Mouse (Mus musculus) left cerebral cortex, postnatal 36 days (tissue): ENCODE results near the gene 4931429L15Rik. TPM values are rescaled to one million over a fixed set of nuclear protein-coding genes. Genes with fewer than 3 reads are reported as not detected.

Source experiments
- DNase-seq, 2 experiments: peaks; one replicate each; pipeline ENCODE4 v3.0.0; 2021 to 2022; ENCODE audit warnings: low spot score in 2 of 2, mixed read lengths in 1 of 2
- intact Hi-C: fragments of 180-260 bp; cut with DNase I; formaldehyde crosslinking; loops from one replicate; pipeline ENCODE4 v1.15.1; 2025
- total RNA-seq, 2 experiments: library from RNA; stranded (reverse); gene quantifications; 2 replicates each; pipeline ENCODE4 v1.2.3; 2021

The 4931429L15Rik gene
- total RNA-seq, 2 experiments from 2014 or later: 0.35 TPM; not detected in 1

GRCm38 (mm10) chr9:46329250-46329648 lies 9.5 kb upstream of the 4931429L15Rik start:
- intact Hi-C loops: no loop called here
- no peak for DNase-seq

- DNase-seq: peak; percentile 63 to 64
- intact Hi-C loops: no loop called here
Measured at GRCm38 (mm10) chr9:46328572-46329249, 8.9 kb upstream of the 4931429L15Rik start.

GRCm38 (mm10) chr9:46327706-46328571 lies 8.2 kb upstream of the 4931429L15Rik start:
- no peak for DNase-seq
- intact Hi-C loops: no loop called here

GRCm38 (mm10) chr9:46326694-46327405 lies 7.1 kb upstream of the 4931429L15Rik start:
- intact Hi-C loops: no loop called here
- DNase-seq: no peak

- DNase-seq: no peak
- intact Hi-C loops: no loop called here
Measured at GRCm38 (mm10) chr9:46320461-46320860, 675 bp upstream of the 4931429L15Rik start.

GRCm38 (mm10) chr9:46317957-46318356 lies 1.8 kb downstream of the 4931429L15Rik start:
- DNase-seq: no peak
- intact Hi-C loops: no loop called here

GRCm38 (mm10) chr9:46316909-46317308 lies 2.9 kb downstream of the 4931429L15Rik start:
- intact Hi-C loops: no loop called here
- no peak for DNase-seq

GRCm38 (mm10) chr9:46316388-46316787 lies 3.4 kb downstream of the 4931429L15Rik start:
- no peak for DNase-seq
- intact Hi-C loops: no loop called here

- intact Hi-C loops: no loop called here
- peak in 1 of 2 experiments; percentile 32 for DNase-seq
Measured at GRCm38 (mm10) chr9:46315807-46316365, 3.9 kb downstream of the 4931429L15Rik start.

- intact Hi-C loops: no loop called here
- no peak for DNase-seq
Measured at GRCm38 (mm10) chr9:46314921-46315320, 4.9 kb downstream of the 4931429L15Rik start.

GRCm38 (mm10) chr9:46314507-46314906 lies 5.3 kb downstream of the 4931429L15Rik start:
- DNase-seq: peak; percentile 45 to 49

GRCm38 (mm10) chr9:46309121-46309520 lies 10.7 kb downstream of the 4931429L15Rik start:
- no peak for DNase-seq
- intact Hi-C loops: no loop called here

More at GRCm38 (mm10) chr9:46314507-46314906, 5.3 kb downstream of the 4931429L15Rik start:
- intact Hi-C loops: no loop called here

- peak in 1 of 2 experiments; percentile 42 for DNase-seq
- intact Hi-C loops: no loop called here
Measured at GRCm38 (mm10) chr9:46302142-46302541, 17.6 kb downstream of the 4931429L15Rik start.

- no peak for DNase-seq
- intact Hi-C loops: no loop called here
Measured at GRCm38 (mm10) chr9:46298381-46298780, 21.4 kb downstream of the 4931429L15Rik start.

GRCm38 (mm10) chr9:46282631-46283436 lies 37.0 kb downstream of the 4931429L15Rik start, which contains the start of gene Bud13:
Bud13 (plus strand) TSS chr9:46283008.
- intact Hi-C loops: no loop called here
- peak; percentile 91 to 93 for DNase-seq

- intact Hi-C loops: no loop called here
- no peak for DNase-seq
Measured at GRCm38 (mm10) chr9:46274494-46274893, 45.3 kb downstream of the 4931429L15Rik start.

GRCm38 (mm10) chr9:46272677-46273454 lies 46.9 kb downstream of the 4931429L15Rik start, which contains the start of gene Zpr1:
Zpr1 (plus strand) TSS chr9:46273064.
- DNase-seq: peak; percentile 90 to 91

GRCm38 (mm10) chr9:46272070-46272469 lies 47.7 kb downstream of the 4931429L15Rik start:
- intact Hi-C loops: no loop called here
- no peak for DNase-seq

More at GRCm38 (mm10) chr9:46272677-46273454, 46.9 kb downstream of the 4931429L15Rik start, which contains the start of gene Zpr1:
- intact Hi-C loops: no loop called here
